Mouse (Mus musculus): Measurements from ENCODE around the gene Hoxd9. TPM values are rescaled to one million over a fixed set of nuclear protein-coding genes. Genes with fewer than 3 reads are reported as not detected.

Hoxd9 gene
- polyA plus RNA-seq, 1 experiment from 2014 or later = not detected

DNA sequence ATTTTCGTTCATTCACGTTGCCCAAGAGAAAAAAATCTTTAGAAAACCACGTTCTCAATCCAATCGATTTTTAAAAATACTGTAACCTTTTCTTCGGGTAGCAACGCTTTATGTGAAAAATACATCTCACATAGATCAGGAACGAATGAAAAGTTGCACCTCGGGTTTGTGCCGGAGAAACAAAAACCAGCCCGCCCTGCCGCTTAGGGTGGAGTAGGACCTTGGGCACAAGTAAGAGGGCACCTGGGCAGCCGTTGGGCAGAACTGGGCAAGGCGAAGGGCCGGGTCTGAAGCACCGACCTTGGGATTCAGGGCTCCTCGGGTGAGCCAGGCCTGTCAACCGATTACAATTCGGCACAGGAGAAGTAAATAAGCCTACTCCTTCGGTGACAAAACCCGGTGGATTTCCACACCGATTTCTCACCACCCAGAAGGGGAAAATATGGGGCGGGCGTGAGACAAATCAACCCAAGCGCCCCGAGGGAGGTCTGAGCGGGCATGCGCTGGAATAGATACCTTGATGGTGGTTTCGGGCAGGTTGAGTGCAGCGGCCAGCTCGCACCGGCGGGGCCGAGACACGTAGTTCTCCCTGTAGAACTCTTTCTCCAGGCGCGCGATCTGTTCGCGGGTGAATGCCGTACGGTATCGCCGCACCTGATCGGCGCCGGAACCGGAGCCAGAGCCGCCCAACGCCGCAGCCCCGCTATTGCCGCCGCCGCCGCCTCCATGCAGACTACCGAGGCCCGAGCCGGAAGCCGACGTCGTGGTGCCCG, 40.1 kb upstream of the Hoxd9 start:
- H3K9ac ChIP-seq (ENCODE audit: low read length) = no peak overlapping the region
- DNase-seq (ENCODE audit: low spot score) = peak; percentile 74
- H3K9me3 ChIP-seq (ENCODE audit: control insufficient read depth, low read length) = no peaks in the 10 kb centered on the region
- ATAC-seq (replicated peaks; ENCODE audit: low FRiP score) = no peak
- H3K4me2 ChIP-seq (ENCODE audit: low read depth, low read length, severe bottlenecking) = no peak overlapping the region
- H3K4me1 ChIP-seq (replicated peaks; ENCODE audit: control insufficient read depth, insufficient read depth, low read length) = peaks cover 9% of the 10 kb centered on the region; the same call in 1 of the 2 replicates
- H3K4me3 ChIP-seq (ENCODE audit: low read depth, low read length) = peak overlapping the region; percentile 3; the same call in 1 of the 2 replicates
- WGBS = 3% methylated on average over 62 of the region's 62 CpGs
- H3K27ac ChIP-seq (ENCODE audit: low read depth, low read length) = no peak overlapping the region
- no peaks in the 10 kb centered on the region for H3K36me3 ChIP-seq (ENCODE audit: control insufficient read depth, insufficient read depth, low read length)
- peaks cover 83% of the 10 kb centered on the region for H3K27me3 ChIP-seq (ENCODE audit: control insufficient read depth, insufficient read depth, low read length)

DNA sequence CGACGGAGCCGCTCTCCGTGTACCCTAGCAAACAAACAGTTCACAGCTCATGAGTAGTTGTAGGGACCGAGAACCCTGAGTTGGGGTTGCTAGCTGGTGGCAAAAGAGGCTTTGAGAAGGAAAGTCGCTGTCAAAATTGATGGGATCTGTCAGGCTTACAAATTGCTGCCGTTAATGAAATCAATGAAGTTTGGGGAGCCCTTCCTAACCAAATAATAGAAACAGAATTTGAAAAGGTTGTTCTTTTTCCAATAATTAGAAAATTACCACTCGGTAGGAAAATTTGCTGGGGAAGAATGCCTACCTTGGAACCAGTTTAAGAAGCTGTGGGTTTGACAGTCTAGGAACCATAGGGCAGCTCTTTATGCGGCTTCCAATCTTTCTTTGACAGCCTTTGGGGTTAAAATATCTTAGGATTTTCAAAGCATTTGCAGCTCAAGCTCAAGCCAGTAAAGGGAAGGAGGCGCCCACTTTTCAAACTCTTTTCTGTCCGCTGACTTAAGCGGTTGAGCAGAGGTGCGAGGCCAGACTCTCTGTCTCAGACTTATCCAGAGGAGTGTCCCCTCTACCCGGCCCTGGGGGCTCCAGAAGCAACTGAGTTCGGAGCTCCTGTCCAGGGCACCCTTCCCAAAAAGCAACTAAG, 39.4 kb upstream of the Hoxd9 start:
- H3K27me3 ChIP-seq (ENCODE audit: control insufficient read depth, insufficient read depth, low read length) = peaks cover 86% of the 10 kb centered on the region
- peak overlapping the region; percentile 3; the same call in 1 of the 2 replicates for H3K4me3 ChIP-seq (ENCODE audit: low read depth, low read length)
- no peak overlapping the region for H3K27ac ChIP-seq (ENCODE audit: low read depth, low read length)
- H3K4me1 ChIP-seq (replicated peaks; ENCODE audit: control insufficient read depth, insufficient read depth, low read length) = peaks cover 9% of the 10 kb centered on the region; the same call in 1 of the 2 replicates
- no peak overlapping the region for H3K4me2 ChIP-seq (ENCODE audit: low read depth, low read length, severe bottlenecking)
- no peak overlapping the region for H3K9ac ChIP-seq (ENCODE audit: low read length)
- H3K36me3 ChIP-seq (ENCODE audit: control insufficient read depth, insufficient read depth, low read length) = no peaks in the 10 kb centered on the region
- under 1% methylated on average over 15 of the region's 15 CpGs for WGBS
- DNase-seq (ENCODE audit: low spot score) (no peak), ATAC-seq (replicated peaks; ENCODE audit: low FRiP score) (no peak)
- H3K9me3 ChIP-seq (ENCODE audit: control insufficient read depth, low read length) = no peaks in the 10 kb centered on the region

DNA sequence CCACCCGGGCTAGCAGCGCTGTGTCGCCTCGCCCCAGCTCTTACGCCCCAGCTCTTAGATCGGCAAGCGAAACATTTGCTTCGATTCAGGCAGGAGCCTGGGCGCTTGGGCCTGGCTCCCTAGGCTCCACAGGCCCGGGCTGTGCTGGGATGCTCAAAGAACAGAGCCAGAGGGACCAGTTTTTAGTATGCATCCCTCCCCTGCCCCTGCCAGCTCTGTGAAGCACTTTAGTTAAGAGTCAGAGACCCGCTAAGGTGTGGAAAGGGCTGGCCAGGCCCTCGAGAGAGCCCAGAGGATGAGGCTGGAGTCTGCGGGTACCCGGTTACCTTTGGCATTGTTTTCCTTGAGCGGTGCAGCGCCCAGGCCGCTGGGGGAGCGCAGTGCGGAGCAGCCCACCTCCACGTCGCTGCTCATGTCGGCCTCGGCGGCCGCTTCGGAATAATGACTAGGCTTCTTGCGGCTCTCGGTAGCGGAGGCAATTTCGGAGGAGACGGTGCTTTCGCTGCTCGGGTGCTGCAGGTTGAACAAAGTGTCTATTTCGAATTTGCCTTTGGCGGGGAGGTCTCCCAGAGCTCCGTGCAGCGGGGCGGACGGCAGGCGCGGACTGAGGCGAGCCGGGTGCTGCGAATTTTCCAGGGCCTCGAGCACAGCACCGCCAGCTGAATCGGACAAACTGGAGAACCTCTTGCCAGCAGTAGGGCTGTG, 38.7 kb upstream of the Hoxd9 start:
- no peak for ATAC-seq (replicated peaks; ENCODE audit: low FRiP score)
- under 1% methylated on average over 47 of the region's 47 CpGs for WGBS
- H3K9me3 ChIP-seq (ENCODE audit: control insufficient read depth, low read length) = no peaks in the 10 kb centered on the region
- no peak overlapping the region for H3K4me3 ChIP-seq (ENCODE audit: low read depth, low read length)
- H3K27me3 ChIP-seq (ENCODE audit: control insufficient read depth, insufficient read depth, low read length) = peaks cover 91% of the 10 kb centered on the region
- no peak overlapping the region for H3K4me2 ChIP-seq (ENCODE audit: low read depth, low read length, severe bottlenecking)
- peak; percentile 73 for DNase-seq (ENCODE audit: low spot score)
- no peak overlapping the region for H3K27ac ChIP-seq (ENCODE audit: low read depth, low read length)
- H3K4me1 ChIP-seq (replicated peaks; ENCODE audit: control insufficient read depth, insufficient read depth, low read length) = peaks cover 9% of the 10 kb centered on the region; the same call in 1 of the 2 replicates
- H3K36me3 ChIP-seq (ENCODE audit: control insufficient read depth, insufficient read depth, low read length) = no peaks in the 10 kb centered on the region
- H3K9ac ChIP-seq (ENCODE audit: low read length) = no peak overlapping the region

DNA sequence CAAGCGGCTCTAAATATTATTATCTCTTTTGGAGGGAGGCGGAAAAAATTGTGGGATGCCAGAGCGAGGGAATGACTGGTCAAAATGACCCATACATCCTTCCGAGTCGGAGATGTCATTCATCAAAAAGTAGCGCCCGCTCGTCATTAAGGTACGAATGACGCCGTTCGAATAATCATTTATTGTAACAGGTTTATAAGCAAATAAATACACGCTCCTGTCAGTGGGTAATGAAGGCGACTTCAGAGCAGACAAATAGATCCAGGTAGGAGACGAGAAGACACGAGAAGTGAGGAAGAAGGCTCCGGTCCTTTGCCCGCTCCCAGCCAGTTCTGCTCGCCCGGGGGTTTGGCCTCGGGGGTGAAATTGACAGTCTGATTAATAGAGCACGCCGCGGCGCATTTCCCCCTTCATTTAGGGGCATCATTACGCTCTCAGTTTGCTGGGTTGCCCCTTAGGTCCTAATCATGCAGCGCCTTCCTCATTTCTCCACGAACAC, 38.0 kb upstream of the Hoxd9 start, which contains the start of gene Evx2:
Gene Evx2, minus strand, starts transcription at position 51 of the 499 bp plus-strand sequence.
- 1% methylated on average over 28 of the region's 28 CpGs for WGBS
- no peaks in the 10 kb centered on the region for H3K9me3 ChIP-seq (ENCODE audit: control insufficient read depth, low read length)
- H3K36me3 ChIP-seq (ENCODE audit: control insufficient read depth, insufficient read depth, low read length) = no peaks in the 10 kb centered on the region
- no peak within 1 kb of the TSS for H3K4me2 ChIP-seq (ENCODE audit: low read depth, low read length, severe bottlenecking)
- H3K27me3 ChIP-seq (ENCODE audit: control insufficient read depth, insufficient read depth, low read length) = peaks cover 91% of the 10 kb centered on the region
- no peak within 1 kb of the TSS for H3K9ac ChIP-seq (ENCODE audit: low read length)
- peaks cover 9% of the 10 kb centered on the region; the same call in 1 of the 2 replicates for H3K4me1 ChIP-seq (replicated peaks; ENCODE audit: control insufficient read depth, insufficient read depth, low read length)
- no peak within 1 kb of the TSS for H3K27ac ChIP-seq (ENCODE audit: low read depth, low read length)
- no peak for ATAC-seq (replicated peaks; ENCODE audit: low FRiP score)
- no peak within 1 kb of the TSS for H3K4me3 ChIP-seq (ENCODE audit: low read depth, low read length)
- peak; percentile 62 for DNase-seq (ENCODE audit: low spot score)

GRCm38 (mm10) chr2:74660421-74661375, 36.8 kb upstream of the Hoxd9 start:
- H3K36me3 ChIP-seq (ENCODE audit: control insufficient read depth, insufficient read depth, low read length) = no peaks in the 10 kb centered on the region

DNA sequence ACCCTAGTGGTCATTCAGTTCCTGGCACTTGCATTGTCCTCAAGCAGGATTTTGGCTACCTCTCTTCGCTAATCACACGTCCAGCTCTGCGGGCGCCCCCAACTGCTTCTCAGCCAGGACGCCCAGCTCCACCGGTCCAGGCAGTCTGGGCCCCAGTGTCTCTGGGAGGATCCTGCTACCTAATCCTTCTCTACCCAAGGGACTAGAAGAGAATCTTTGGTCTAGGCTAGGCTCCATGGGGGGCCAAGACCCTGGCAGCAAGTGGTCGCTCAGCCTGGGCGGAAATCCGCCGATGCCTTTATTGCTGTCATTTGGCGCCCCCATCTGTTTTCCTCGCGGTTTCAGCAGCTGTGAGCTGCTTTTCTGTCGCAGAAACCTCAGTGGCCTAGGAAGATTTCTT, 35.8 kb upstream of the Hoxd9 start:
- no peaks in the 10 kb centered on the region for H3K36me3 ChIP-seq (ENCODE audit: control insufficient read depth, insufficient read depth, low read length)
- no peak overlapping the region for H3K9ac ChIP-seq (ENCODE audit: low read length)
- no peaks in the 10 kb centered on the region for H3K9me3 ChIP-seq (ENCODE audit: control insufficient read depth, low read length)
- peaks cover 90% of the 10 kb centered on the region for H3K27me3 ChIP-seq (ENCODE audit: control insufficient read depth, insufficient read depth, low read length)
- H3K4me3 ChIP-seq (ENCODE audit: low read depth, low read length) = no peak overlapping the region
- DNase-seq (ENCODE audit: low spot score) (peak; percentile 86), ATAC-seq (replicated peaks; ENCODE audit: low FRiP score) (peak; percentile 51)
- WGBS = 1% methylated on average over 14 of the region's 14 CpGs
- peak overlapping the region; percentile 22; the same call in 1 of the 2 replicates for H3K4me2 ChIP-seq (ENCODE audit: low read depth, low read length, severe bottlenecking)
- H3K27ac ChIP-seq (ENCODE audit: low read depth, low read length) = no peak overlapping the region
- H3K4me1 ChIP-seq (replicated peaks; ENCODE audit: control insufficient read depth, insufficient read depth, low read length) = peaks cover 3% of the 10 kb centered on the region; the same call in 1 of the 2 replicates

More at GRCm38 (mm10) chr2:74660421-74661375, 36.8 kb upstream of the Hoxd9 start:
- Histone ChIP-seq H3K9ac (ENCODE audit: low read length) (no peak overlapping the region), H3K9me3 (ENCODE audit: control insufficient read depth, low read length) (no peaks in the 10 kb centered on the region), H3K4me1 (replicated peaks; ENCODE audit: control insufficient read depth, insufficient read depth, low read length) (peaks cover 6% of the 10 kb centered on the region; the same call in 1 of the 2 replicates), H3K27me3 (ENCODE audit: control insufficient read depth, insufficient read depth, low read length) (peaks cover 90% of the 10 kb centered on the region), H3K4me2 (ENCODE audit: low read depth, low read length, severe bottlenecking) (no peak overlapping the region), H3K27ac (ENCODE audit: low read depth, low read length) (no peak overlapping the region), H3K4me3 (ENCODE audit: low read depth, low read length) (no peak overlapping the region)
- peak; percentile 59 for DNase-seq (ENCODE audit: low spot score)
- WGBS = 3% methylated on average over 30 of the region's 30 CpGs
- ATAC-seq (replicated peaks; ENCODE audit: low FRiP score) = 0 out of 2 replicates have a peak, but pooled peaks have one; percentile 7

DNA sequence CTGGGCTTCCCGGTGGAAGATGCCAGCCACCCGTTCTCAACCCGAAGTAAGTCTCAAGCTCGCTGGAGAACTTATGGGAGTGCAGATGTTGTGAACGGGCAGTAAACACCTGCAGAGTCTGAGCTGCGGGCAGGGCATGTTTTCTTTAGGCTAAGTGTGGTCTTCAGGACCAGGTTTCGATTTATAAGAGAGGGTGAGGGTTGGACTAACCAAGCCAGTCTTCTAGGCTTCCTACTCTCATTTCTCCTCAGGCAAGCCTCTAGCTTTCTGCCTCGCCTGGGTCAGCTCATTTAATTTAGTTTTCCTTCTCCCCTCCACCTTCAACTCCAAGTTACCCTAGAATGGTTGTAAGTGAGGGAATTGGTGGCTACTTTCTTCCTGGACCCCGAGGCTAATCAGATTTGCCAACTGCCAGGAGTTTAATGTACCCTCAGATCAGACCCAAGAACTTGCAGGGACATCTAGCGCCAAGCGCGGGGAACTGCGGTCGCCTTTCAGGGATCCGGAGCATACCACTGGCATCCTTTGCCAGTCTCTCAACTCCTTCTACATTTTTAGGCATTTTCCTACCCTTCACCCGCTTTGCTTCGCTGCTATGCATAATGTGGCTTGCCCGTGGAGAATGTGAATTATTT, 34.1 kb upstream of the Hoxd9 start:
- Histone ChIP-seq H3K36me3 (ENCODE audit: control insufficient read depth, insufficient read depth, low read length) (no peaks in the 10 kb centered on the region), H3K9me3 (ENCODE audit: control insufficient read depth, low read length) (no peaks in the 10 kb centered on the region), H3K4me2 (ENCODE audit: low read depth, low read length, severe bottlenecking) (no peak overlapping the region), H3K27me3 (ENCODE audit: control insufficient read depth, insufficient read depth, low read length) (peaks cover 93% of the 10 kb centered on the region), H3K4me3 (ENCODE audit: low read depth, low read length) (no peak overlapping the region), H3K9ac (ENCODE audit: low read length) (no peak overlapping the region), H3K4me1 (replicated peaks; ENCODE audit: control insufficient read depth, insufficient read depth, low read length) (peaks cover 4% of the 10 kb centered on the region; the same call in 1 of the 2 replicates), H3K27ac (ENCODE audit: low read depth, low read length) (no peak overlapping the region)
- ATAC-seq (replicated peaks; ENCODE audit: low FRiP score) = no peak
- peak; percentile 82 for DNase-seq (ENCODE audit: low spot score)
- 6% methylated on average over 18 of the region's 18 CpGs for WGBS
